Mouse (Mus musculus) spleen, adult 2 months (tissue): ENCODE data around the gene Gm21977. TPM values are rescaled to one million over a fixed set of nuclear protein-coding genes. Genes with fewer than 3 reads are reported as not detected.
"Not testable (repeated sequence)": the region's sequence is repeated elsewhere in the genome, so short reads cannot be mapped to it uniquely, and the experiment has no call there.

Experiments
- DNase-seq, 2 experiments: peaks; one replicate each; pipeline versions ENCODE4 v3.0.0 to v3.0.0-alpha.2; 2012 to 2021; ENCODE audit warnings: low spot score in 2 of 2, low read depth in 1 of 2
- H3K27ac ChIP-seq: fragments of 200-500 bp; 2 replicates; pipeline ENCODE4 v1.5.1; 2012; ENCODE audit warnings: low read length, inconsistent platforms; ENCODE audit not compliant: insufficient read depth
- H3K27me3 ChIP-seq: fragments of 200-500 bp; 2 replicates; pipeline ENCODE4 v1.6.1; 2012; ENCODE audit warnings: mild to moderate bottlenecking, moderate library complexity, low read length, inconsistent platforms; ENCODE audit not compliant: control insufficient read depth, insufficient read depth
- H3K36me3 ChIP-seq: fragments of 200-500 bp; 2 replicates; pipeline ENCODE4 v1.6.1; 2012; ENCODE audit warnings: mild to moderate bottlenecking, low read length, inconsistent platforms; ENCODE audit not compliant: control insufficient read depth, insufficient read depth
- H3K4me1 ChIP-seq: fragments of 200-500 bp; 2 replicates; pipeline ENCODE4 v1.6.1; 2011; ENCODE audit warnings: inconsistent platforms; ENCODE audit not compliant: control insufficient read depth, insufficient read depth, insufficient read length
- H3K4me3 ChIP-seq: fragments of 200-500 bp; 2 replicates; pipeline ENCODE4 v1.5.1; 2011; ENCODE audit warnings: mild to moderate bottlenecking, inconsistent platforms; ENCODE audit not compliant: insufficient read depth, insufficient read length; ENCODE audit errors: extremely low read depth
- WGBS: fragments of 180-500 bp; shearing (Covaris S2); methylation state at CpG from one replicate; pipeline ENCODE4 v1.1.7; 2018; 5-methylcytosine and 5-hydroxymethylcytosine counted together
- polyA plus RNA-seq: library from polyadenylated mRNA; depleted of rRNA; stranded (reverse); fragments of >200 nt; gene quantifications from 2 replicates; pipeline ENCODE4 v1.2.3, GENCODE M21; 2012; rRNA removed

The Gm21977 gene
- polyA plus RNA-seq = not detected in 2 replicates

- not testable (repeated sequence) for H3K27ac ChIP-seq, H3K36me3 ChIP-seq, H3K4me1 ChIP-seq, DNase-seq, H3K4me3 ChIP-seq, H3K27me3 ChIP-seq
- no CpG with 5 or more reads among the region's 3 CpGs for WGBS
These were observed at the start of gene Gm21977 for GRCm38 (mm10) chr14:42853377-42853776. Gm21977 (minus strand) TSS chr14:42853477.

Other genes starting within 250 kb of the Gm21977 start
- gene Gm3633, start 211.6 kb downstream of the Gm21977 start, polyA plus RNA-seq = not detected in 2 replicates
- gene Gm10378, start 197.5 kb downstream of the Gm21977 start, polyA plus RNA-seq = not detected in 2 replicates
- gene Gm3015, start 84.7 kb downstream of the Gm21977 start, polyA plus RNA-seq = not detected in 2 replicates
- gene Gm10377, start 55.5 kb downstream of the Gm21977 start, polyA plus RNA-seq = not detected in 2 replicates
- gene Gm8082, start 140.1 kb upstream of the Gm21977 start, polyA plus RNA-seq = not detected in 2 replicates
- not detected in 2 replicates for gene Gm10376, start 162.2 kb upstream of the Gm21977 start, polyA plus RNA-seq
- not detected in 2 replicates for gene Gm8094, start 223.2 kb upstream of the Gm21977 start, polyA plus RNA-seq
- not detected in 2 replicates for gene Gm8104, start 247.1 kb upstream of the Gm21977 start, polyA plus RNA-seq